Mouse (Mus musculus): ENCODE data around the gene Fam227b.

Gene Fam227b

DNA sequence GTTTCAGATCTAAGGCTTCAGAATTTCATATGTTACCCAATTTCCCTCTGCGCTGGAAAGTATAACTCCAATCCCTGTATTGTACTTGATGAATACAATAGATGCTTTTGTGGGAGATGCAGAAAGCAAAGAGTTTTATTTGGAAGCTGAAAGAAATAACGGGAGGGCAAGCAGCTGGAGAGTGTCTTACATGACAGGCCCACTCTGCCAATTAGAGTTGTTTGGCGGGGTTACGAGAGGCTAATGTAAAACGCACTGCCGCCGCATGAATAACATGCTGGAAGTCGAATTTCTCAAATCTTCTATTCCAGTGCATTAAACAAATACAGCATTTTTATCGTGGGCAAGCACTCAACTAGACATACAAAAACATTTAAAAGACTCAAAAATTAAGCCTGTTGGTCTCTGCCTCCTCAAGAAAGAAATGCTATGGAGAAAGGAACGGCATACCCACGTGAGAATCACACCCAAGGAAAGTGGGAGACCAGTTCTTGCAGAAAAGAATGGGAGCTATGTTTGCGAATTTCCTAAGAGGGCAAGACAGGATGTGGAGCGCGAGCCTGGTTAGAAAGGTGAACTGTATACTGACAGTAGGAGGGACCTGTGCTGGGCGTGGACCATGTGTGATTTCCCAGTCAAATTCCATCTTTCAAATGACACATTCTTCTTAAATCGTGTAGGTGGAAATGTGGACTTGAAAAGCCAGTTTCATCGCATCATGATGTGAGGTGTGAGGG lies 90.6 kb downstream of the Fam227b start:
- no peak for DNase-seq (ENCODE audit: low read depth, low spot score)

- no peak for DNase-seq (ENCODE audit: low read depth, low spot score)
These were observed 91.2 kb downstream of the Fam227b start for GRCm38 (mm10) chr2:126060595-126060994.

GRCm38 (mm10) chr2:126053657-126054056 lies 98.1 kb downstream of the Fam227b start:
- no peak for DNase-seq (ENCODE audit: low read depth, low spot score)

GRCm38 (mm10) chr2:126052749-126053557 lies 98.9 kb downstream of the Fam227b start:
- DNase-seq (ENCODE audit: low read depth, low spot score) = no peak

GRCm38 (mm10) chr2:126045621-126046020 lies 106.2 kb downstream of the Fam227b start:
- DNase-seq (ENCODE audit: low read depth, low spot score) = no peak

GRCm38 (mm10) chr2:126042674-126043073 lies 109.1 kb downstream of the Fam227b start:
- DNase-seq (ENCODE audit: low read depth, low spot score) = no peak

GRCm38 (mm10) chr2:126041237-126041636 lies 110.6 kb downstream of the Fam227b start:
- DNase-seq (ENCODE audit: low read depth, low spot score) = no peak

DNA sequence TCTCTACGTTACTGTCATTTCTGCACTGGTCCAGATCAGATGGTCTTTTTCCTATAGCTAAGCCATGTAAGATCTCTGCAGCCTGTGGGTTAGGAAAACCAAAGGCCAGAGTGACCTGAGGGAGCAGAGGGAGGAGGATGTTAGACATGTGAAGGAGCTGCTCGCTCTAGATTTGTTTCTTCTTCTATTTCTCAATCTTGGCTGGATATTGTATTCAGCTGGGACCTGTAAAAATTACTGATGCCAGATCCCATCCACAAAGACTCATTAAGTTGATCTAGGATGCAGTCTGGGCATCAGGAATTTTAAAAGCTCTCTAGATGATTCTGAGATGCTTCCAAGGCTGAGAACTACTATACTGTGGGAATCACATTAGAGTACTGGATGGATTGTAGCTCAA lies 111.2 kb downstream of the Fam227b start:
- DNase-seq (ENCODE audit: low read depth, low spot score) = no peak

- DNase-seq (ENCODE audit: low read depth, low spot score) = no peak
These were observed 112.4 kb downstream of the Fam227b start for GRCm38 (mm10) chr2:126039414-126039891.

GRCm38 (mm10) chr2:126038221-126039000 lies 113.4 kb downstream of the Fam227b start:
- no peak for DNase-seq (ENCODE audit: low read depth, low spot score)

DNA sequence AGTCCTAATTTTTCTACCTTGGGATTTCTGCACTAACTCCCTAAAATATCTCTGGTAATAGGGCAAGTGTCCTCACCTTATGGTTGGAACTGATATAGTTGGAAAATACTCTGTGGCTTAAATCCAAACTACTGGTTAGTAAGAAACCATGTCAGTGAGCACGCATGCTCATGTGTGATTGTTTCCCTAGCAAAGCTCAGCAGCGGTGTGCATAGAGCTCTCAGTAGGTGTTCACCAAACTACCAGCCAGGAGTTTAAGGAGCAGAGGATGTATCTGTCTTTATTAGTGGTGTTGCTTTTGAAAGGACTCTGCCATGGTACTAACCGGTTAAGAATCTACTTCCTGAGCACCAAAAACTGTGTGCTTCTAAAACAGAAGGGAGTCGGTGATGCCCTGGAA lies 115.7 kb downstream of the Fam227b start:
- DNase-seq (ENCODE audit: low read depth, low spot score) = no peak

- DNase-seq (ENCODE audit: low read depth, low spot score) = no peak
These were observed 116.6 kb downstream of the Fam227b start for GRCm38 (mm10) chr2:126035013-126035770.

- no peak for DNase-seq (ENCODE audit: low read depth, low spot score)
These were observed 117.3 kb downstream of the Fam227b start, which contains the start of gene Fgf7 for GRCm38 (mm10) chr2:126034379-126035005. TSS of gene Fgf7 (plus strand) at chr2:126034658.

- no peak for DNase-seq (ENCODE audit: low read depth, low spot score)
These were observed 118.5 kb downstream of the Fam227b start for GRCm38 (mm10) chr2:126033114-126033972.

- no peak for DNase-seq (ENCODE audit: low read depth, low spot score)
These were observed 120.5 kb downstream of the Fam227b start for GRCm38 (mm10) chr2:126031186-126031900.

DNA sequence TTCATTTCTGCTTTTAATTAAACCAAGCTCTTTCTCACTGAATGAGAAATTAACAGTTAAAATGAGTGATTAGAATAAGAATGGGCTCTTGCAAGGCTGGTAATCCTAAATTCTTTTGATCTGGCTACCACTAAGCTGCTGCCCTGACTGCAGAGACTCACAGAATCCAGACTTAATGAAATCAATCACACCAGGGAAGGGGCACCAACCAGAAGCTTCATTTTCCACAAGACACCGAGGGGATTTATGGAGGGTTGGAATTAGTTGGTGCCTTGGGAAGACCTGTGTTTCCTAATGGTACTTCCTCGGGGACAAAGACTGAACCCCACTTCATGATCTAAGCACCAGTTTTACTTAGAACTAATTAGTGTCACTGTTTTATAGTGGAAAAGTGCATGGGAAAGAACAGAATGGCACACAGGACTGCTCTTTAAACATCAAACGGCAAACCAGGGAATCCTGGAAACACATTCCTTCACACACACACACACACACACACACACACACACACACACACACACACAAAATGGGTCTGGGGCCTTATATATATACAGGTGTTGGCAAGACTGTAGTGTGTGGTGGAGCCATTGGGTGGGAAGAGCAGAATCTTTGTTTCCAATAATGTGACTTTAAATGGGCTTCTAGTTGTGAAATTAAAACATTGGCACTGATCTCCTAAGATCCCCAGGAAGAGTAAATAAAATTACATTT lies 135.9 kb downstream of the Fam227b start:
- no peak for DNase-seq (ENCODE audit: low read depth, low spot score)

DNA sequence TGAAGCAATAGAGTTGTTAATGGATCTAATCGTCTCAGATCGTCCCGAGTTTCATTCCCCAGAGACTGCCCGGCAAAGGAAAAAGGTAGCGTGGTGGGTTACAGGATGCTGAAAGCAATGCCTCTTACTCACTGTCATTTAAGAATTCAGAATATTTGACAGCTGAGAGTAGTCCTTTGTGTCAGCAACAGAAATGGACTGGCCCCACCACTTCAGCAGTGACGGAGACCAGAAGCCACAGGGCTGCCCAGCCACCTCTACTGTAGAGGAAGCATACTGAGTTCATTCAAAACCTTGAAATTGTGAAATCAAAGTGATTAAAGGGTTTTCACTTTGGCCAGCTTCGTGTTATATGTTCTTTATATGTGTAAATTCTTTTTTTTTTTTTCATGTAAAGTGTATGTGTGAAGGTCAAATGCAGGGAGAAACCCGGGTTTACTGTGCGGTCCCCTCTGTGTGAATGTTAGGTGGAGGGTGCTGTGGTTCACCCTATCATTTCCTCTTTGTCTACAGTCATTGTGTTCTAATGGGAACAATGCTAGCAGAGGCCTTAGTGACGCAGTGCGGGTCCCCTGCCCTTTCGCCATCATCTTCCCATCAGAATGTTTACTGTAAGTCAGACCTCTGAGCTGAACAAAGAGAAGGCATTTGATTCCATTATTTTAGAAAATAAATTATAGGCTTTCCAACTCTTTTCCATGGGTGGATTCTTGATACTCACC lies 136.7 kb downstream of the Fam227b start:
- peak; percentile 18 for DNase-seq (ENCODE audit: low read depth, low spot score)

DNA sequence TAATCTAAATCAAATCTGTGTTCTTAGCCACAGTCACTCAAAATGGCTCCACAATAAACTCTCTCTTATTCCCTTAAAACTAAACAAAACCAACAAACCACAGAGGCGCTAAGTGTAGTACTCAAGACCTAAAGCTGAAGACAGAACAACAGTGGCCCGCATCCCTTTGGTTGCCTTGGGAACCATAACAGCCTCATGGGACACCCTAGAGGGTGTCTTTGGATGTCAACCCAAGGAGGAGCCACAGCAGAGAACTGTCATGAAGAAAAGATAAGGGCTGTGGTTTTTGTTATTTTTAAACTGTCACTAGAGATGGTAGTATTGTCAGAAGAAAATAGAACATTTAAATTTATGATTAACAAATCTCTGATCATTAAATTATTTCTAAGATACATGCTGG lies 145.1 kb downstream of the Fam227b start:
- DNase-seq (ENCODE audit: low read depth, low spot score) = no peak
